Mouse (Mus musculus): Measurements from ENCODE around the gene Scrn1.

GRCm38 (mm10) chr6:54587683-54588082 lies 21.4 kb upstream of the Scrn1 start:
- TF ChIP-seq CTCF (IDR thresholded peaks at IDR 0.05; ENCODE audit: control insufficient read depth, insufficient read depth, low read length): no peak
- no peak for TF ChIP-seq POLR2A (IDR thresholded peaks at IDR 0.05; ENCODE audit: borderline replicate concordance, control insufficient read depth, low read depth, low read length)

Data from bone marrow, adult 2 months (tissue).